Mouse (Mus musculus) liver, embryonic 16.5 days (tissue): ENCODE measurements at regions not wholly inside any gene's neighbourhood (a gene's known extent, or its start where the extent isn't known, plus 50 kb on each side); places are given as distances from the start of the nearest gene placed in this dataset.

ENCODE experiments used
- ATAC-seq: fragments of 200-750 bp; cut with Nextera tagmentation; 2 replicates; pipeline ENCODE4 v1.8.0; 2017; ENCODE audit warnings: low read depth, mild to moderate bottlenecking, moderate number of reproducible peaks, moderate library complexity
- H3K27ac ChIP-seq: fragments of 300-500 bp; sonication (generic); 2 replicates; pipeline ENCODE4 v1.5.1; 2014; ENCODE audit warnings: mild to moderate bottlenecking, low read length
- H3K27me3 ChIP-seq: fragments of 300-500 bp; sonication (generic); 2 replicates; pipeline ENCODE4 v1.6.1; 2014; ENCODE audit warnings: low read depth, low read length, mixed read lengths; ENCODE audit not compliant: control insufficient read depth, insufficient read depth
- H3K36me3 ChIP-seq: fragments of 300-500 bp; sonication (generic); 2 replicates; pipeline ENCODE4 v1.6.1; 2014; ENCODE audit warnings: mild to moderate bottlenecking; ENCODE audit not compliant: control insufficient read depth, insufficient read depth
- H3K4me1 ChIP-seq: fragments of 300-500 bp; sonication (generic); 2 replicates; pipeline ENCODE4 v1.6.1; 2014; ENCODE audit warnings: low read depth, low read length, mixed read lengths; ENCODE audit not compliant: control insufficient read depth
- H3K4me2 ChIP-seq: fragments of 300-500 bp; sonication (generic); 2 replicates; pipeline ENCODE4 v1.6.1; 2014; ENCODE audit warnings: low read depth, low read length, mixed read lengths
- H3K4me3 ChIP-seq: fragments of 300-500 bp; sonication (generic); 2 replicates; pipeline ENCODE4 v1.5.1; 2014; ENCODE audit warnings: low read depth, mild to moderate bottlenecking, low read length
- H3K9ac ChIP-seq: fragments of 300-500 bp; sonication (generic); 2 replicates; pipeline ENCODE4 v1.6.1; 2014; ENCODE audit warnings: low read depth, low read length
- H3K9me3 ChIP-seq: fragments of 300-500 bp; sonication (generic); replicated peaks from 2 replicates; pipeline ENCODE4 v1.6.1; 2016; ENCODE audit warnings: low read length; ENCODE audit not compliant: control insufficient read depth
- WGBS: fragments of 180-500 bp; shearing (Covaris S2); extraction: QIAGEN DNeasy Blood & Tissue Kit; methylation state at CpG from one replicate; pipeline ENCODE4 v1.1.7; 2014; ENCODE audit not compliant: insufficient replicate concordance; 5-methylcytosine and 5-hydroxymethylcytosine counted together

- H3K27me3 ChIP-seq, result no peaks in the 10 kb centered on the region
- no peak overlapping the region for H3K4me2 ChIP-seq
- no peak overlapping the region for H3K27ac ChIP-seq
- no peak for ATAC-seq
- H3K36me3 ChIP-seq, result no peaks in the 10 kb centered on the region
- no peaks in the 10 kb centered on the region for H3K4me1 ChIP-seq
- no peak overlapping the region for H3K9ac ChIP-seq
- WGBS, result 49% methylated on average over 6 of the region's 6 CpGs
- H3K4me3 ChIP-seq, result no peak overlapping the region
- no peaks in the 10 kb centered on the region for H3K9me3 ChIP-seq
These were observed 345.7 kb upstream of the Marcks start for GRCm38 (mm10) chr10:37484311-37485023.

GRCm38 (mm10) chr10:37483521-37483920 lies 344.8 kb upstream of the Marcks start:
- ATAC-seq, result no peak
- WGBS, result 39% methylated on average over 4 of the region's 4 CpGs
- no peak overlapping the region for H3K9ac ChIP-seq
- H3K9me3 ChIP-seq, result no peaks in the 10 kb centered on the region
- H3K4me2 ChIP-seq, result no peak overlapping the region
- no peak overlapping the region for H3K4me3 ChIP-seq
- no peaks in the 10 kb centered on the region for H3K27me3 ChIP-seq
- no peaks in the 10 kb centered on the region for H3K4me1 ChIP-seq
- no peak overlapping the region for H3K27ac ChIP-seq
- H3K36me3 ChIP-seq, result no peaks in the 10 kb centered on the region

GRCm38 (mm10) chr10:37481879-37482278 lies 343.2 kb upstream of the Marcks start:
- Histone ChIP-seq H3K9ac (no peak overlapping the region), H3K4me3 (no peak overlapping the region), H3K27ac (no peak overlapping the region), H3K4me1 (no peaks in the 10 kb centered on the region), H3K27me3 (no peaks in the 10 kb centered on the region), H3K9me3 (no peaks in the 10 kb centered on the region), H3K36me3 (no peaks in the 10 kb centered on the region), H3K4me2 (no peak overlapping the region)
- no peak for ATAC-seq
- WGBS, result 43% methylated on average over 1 of the region's 1 CpGs

- Histone ChIP-seq H3K27me3 (no peaks in the 10 kb centered on the region), H3K4me1 (no peaks in the 10 kb centered on the region), H3K4me2 (no peak overlapping the region), H3K9me3 (no peaks in the 10 kb centered on the region), H3K36me3 (no peaks in the 10 kb centered on the region), H3K9ac (no peak overlapping the region), H3K4me3 (no peak overlapping the region), H3K27ac (no peak overlapping the region)
- 53% methylated on average over 1 of the region's 1 CpGs for WGBS
- ATAC-seq, result no peak
These were observed 341.6 kb upstream of the Marcks start for GRCm38 (mm10) chr10:37480331-37480730.

GRCm38 (mm10) chr10:37478108-37478507 lies 339.4 kb upstream of the Marcks start:
- ATAC-seq, result no peak
- Histone ChIP-seq H3K9me3 (no peaks in the 10 kb centered on the region), H3K27me3 (no peaks in the 10 kb centered on the region), H3K4me2 (no peak overlapping the region), H3K9ac (no peak overlapping the region), H3K27ac (no peak overlapping the region), H3K36me3 (no peaks in the 10 kb centered on the region), H3K4me3 (no peak overlapping the region), H3K4me1 (no peaks in the 10 kb centered on the region)
- 60% methylated on average over 2 of the region's 2 CpGs for WGBS

GRCm38 (mm10) chr10:37473086-37473485 lies 334.4 kb upstream of the Marcks start:
- WGBS, result 63% methylated on average over 5 of the region's 5 CpGs
- H3K4me1 ChIP-seq, result no peaks in the 10 kb centered on the region
- H3K9ac ChIP-seq, result no peak overlapping the region
- ATAC-seq, result no peak
- no peak overlapping the region for H3K4me2 ChIP-seq
- no peak overlapping the region for H3K27ac ChIP-seq
- H3K36me3 ChIP-seq, result no peaks in the 10 kb centered on the region
- H3K9me3 ChIP-seq, result no peaks in the 10 kb centered on the region
- H3K4me3 ChIP-seq, result no peak overlapping the region
- H3K27me3 ChIP-seq, result no peaks in the 10 kb centered on the region

- Histone ChIP-seq H3K36me3 (no peaks in the 10 kb centered on the region), H3K27ac (no peak overlapping the region), H3K4me3 (no peak overlapping the region), H3K4me1 (no peaks in the 10 kb centered on the region), H3K27me3 (no peaks in the 10 kb centered on the region), H3K4me2 (no peak overlapping the region), H3K9ac (no peak overlapping the region), H3K9me3 (no peaks in the 10 kb centered on the region)
- WGBS, result 55% methylated on average over 2 of the region's 2 CpGs
- ATAC-seq, result no peak
These were observed 318.7 kb upstream of the Marcks start for GRCm38 (mm10) chr10:37457384-37457783.

- H3K27me3 ChIP-seq, result no peaks in the 10 kb centered on the region
- H3K4me2 ChIP-seq, result no peak overlapping the region
- no peaks in the 10 kb centered on the region for H3K4me1 ChIP-seq
- no peaks in the 10 kb centered on the region for H3K36me3 ChIP-seq
- H3K27ac ChIP-seq, result no peak overlapping the region
- H3K9me3 ChIP-seq, result no peaks in the 10 kb centered on the region
- H3K9ac ChIP-seq, result no peak overlapping the region
- no peak overlapping the region for H3K4me3 ChIP-seq
- no peak for ATAC-seq
- 56% methylated on average over 2 of the region's 2 CpGs for WGBS
These were observed 311.2 kb upstream of the Marcks start for GRCm38 (mm10) chr10:37449894-37450293.

GRCm38 (mm10) chr10:37447333-37448204 lies 308.8 kb upstream of the Marcks start:
- no peak overlapping the region for H3K4me3 ChIP-seq
- no peaks in the 10 kb centered on the region for H3K36me3 ChIP-seq
- H3K9ac ChIP-seq, result no peak overlapping the region
- ATAC-seq, result no peak; the same call in 1 of the 2 replicates
- no peak overlapping the region for H3K4me2 ChIP-seq
- no peaks in the 10 kb centered on the region for H3K27me3 ChIP-seq
- H3K9me3 ChIP-seq, result no peaks in the 10 kb centered on the region
- no peaks in the 10 kb centered on the region for H3K4me1 ChIP-seq
- no peak overlapping the region for H3K27ac ChIP-seq
- 56% methylated on average over 4 of the region's 4 CpGs for WGBS
